Mouse (Mus musculus) left cerebral cortex, adult 11 months (tissue): ENCODE measurements around the gene Adam1a.

Source experiments
- DNase-seq: peaks from one replicate; pipeline ENCODE4 v3.0.0; 2022; ENCODE audit warnings: low spot score

Gene Adam1a

GRCm38 (mm10) chr5:121500719-121501118 lies 44.6 kb downstream of the Adam1a start:
- no peak for DNase-seq

- peak; percentile 46 for DNase-seq
Measured at GRCm38 (mm10) chr5:121493305-121493704, 52.0 kb downstream of the Adam1a start.

GRCm38 (mm10) chr5:121484801-121485200 lies 60.5 kb downstream of the Adam1a start:
- no peak for DNase-seq

GRCm38 (mm10) chr5:121477680-121478079 lies 67.6 kb downstream of the Adam1a start:
- DNase-seq, result peak; percentile 35

- DNase-seq, result no peak
Measured at GRCm38 (mm10) chr5:121476040-121476439, 69.2 kb downstream of the Adam1a start.

- no peak for DNase-seq
Measured at GRCm38 (mm10) chr5:121474610-121475009, 70.7 kb downstream of the Adam1a start.

- DNase-seq, result no peak
Measured at GRCm38 (mm10) chr5:121472411-121472810, 72.9 kb downstream of the Adam1a start.

- no peak for DNase-seq
Measured at GRCm38 (mm10) chr5:121469566-121469965, 75.7 kb downstream of the Adam1a start.
